Mouse (Mus musculus): Measurements from ENCODE around the gene Slamf7. TPM values are rescaled to one million over a fixed set of nuclear protein-coding genes. Genes with fewer than 3 reads are reported as not detected.
"Not testable (repeated sequence)": the region's sequence is repeated elsewhere in the genome, so short reads cannot be mapped to it uniquely, and the experiment has no call there.

Slamf7 gene
- total and polyA plus RNA-seq, 3 experiments = 0.11 TPM; not detected in 2

GRCm38 (mm10) chr1:171681009-171681408 lies 28.2 kb upstream of the Slamf7 start:
- ATAC-seq (ENCODE audit: extremely low read depth, insufficient number of reproducible peaks, low FRiP score, poor library complexity, severe bottlenecking) (no peak), DNase-seq (ENCODE audit: low spot score) (no peak)
- TF ChIP-seq GATA1 (IDR thresholded peaks at IDR 0.05; ENCODE audit: borderline replicate concordance, low read length) = no peak
- no peak for TF ChIP-seq CTCF (IDR thresholded peaks at IDR 0.05; ENCODE audit: low read depth, low read length)
- TF ChIP-seq GATA2 (IDR thresholded peaks at IDR 0.05; ENCODE audit: borderline replicate concordance, low read depth, low read length) = no peak
- no peak for TF ChIP-seq POLR2AphosphoS5 (IDR thresholded peaks at IDR 0.05; ENCODE audit: insufficient replicate concordance, low read depth, low read length)
- no peak for TF ChIP-seq TAL1 (conservative IDR thresholded peaks at IDR 0.05; ENCODE audit: low read depth, low read length)
- Histone ChIP-seq H3K4me1 (ENCODE audit: insufficient read depth, low read depth, low read length) (no peaks in the 10 kb centered on the region), H3K4me3 (ENCODE audit: low read depth, low read length) (no peak overlapping the region), H3K9me3 (replicated peaks) (peaks cover 36% of the 10 kb centered on the region), H3K36me3 (replicated peaks) (no peaks in the 10 kb centered on the region), H3K27me3 (ENCODE audit: insufficient read depth, low read length) (no peaks in the 10 kb centered on the region)

DNA sequence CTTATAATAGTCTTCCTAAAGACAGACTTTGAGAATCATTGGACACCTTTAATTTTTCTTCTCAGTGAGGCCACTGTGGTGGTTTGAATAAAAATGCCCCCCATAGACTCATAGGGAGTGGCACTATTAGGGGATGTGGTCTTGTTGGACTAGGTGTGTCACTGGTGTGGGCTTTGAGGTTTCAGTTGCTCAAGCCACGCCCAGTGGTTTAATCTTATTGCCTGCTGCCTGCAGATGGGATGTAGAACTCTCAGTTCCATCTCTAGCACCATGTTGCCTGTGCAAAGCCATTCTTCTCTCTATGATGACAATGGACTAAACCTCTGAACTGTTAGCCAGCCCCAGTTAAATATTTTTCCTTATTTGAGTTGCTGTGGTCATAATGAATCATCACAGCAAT lies 24.9 kb upstream of the Slamf7 start:
- DNase-seq (ENCODE audit: low spot score) (no peak), ATAC-seq (ENCODE audit: extremely low read depth, insufficient number of reproducible peaks, low FRiP score, poor library complexity, severe bottlenecking) (no peak)
- Histone ChIP-seq H3K27me3 (ENCODE audit: insufficient read depth, low read length) (no peaks in the 10 kb centered on the region), H3K9me3 (replicated peaks) (peaks cover 33% of the 10 kb centered on the region), H3K4me3 (ENCODE audit: low read depth, low read length) (no peak overlapping the region), H3K4me1 (ENCODE audit: insufficient read depth, low read depth, low read length) (no peaks in the 10 kb centered on the region), H3K36me3 (replicated peaks) (no peaks in the 10 kb centered on the region)
- TF ChIP-seq GATA1 (IDR thresholded peaks at IDR 0.05; ENCODE audit: borderline replicate concordance, low read length) (no peak), CTCF (IDR thresholded peaks at IDR 0.05; ENCODE audit: low read depth, low read length) (no peak), TAL1 (conservative IDR thresholded peaks at IDR 0.05; ENCODE audit: low read depth, low read length) (no peak), POLR2AphosphoS5 (IDR thresholded peaks at IDR 0.05; ENCODE audit: insufficient replicate concordance, low read depth, low read length) (no peak), GATA2 (IDR thresholded peaks at IDR 0.05; ENCODE audit: borderline replicate concordance, low read depth, low read length) (no peak)

DNA sequence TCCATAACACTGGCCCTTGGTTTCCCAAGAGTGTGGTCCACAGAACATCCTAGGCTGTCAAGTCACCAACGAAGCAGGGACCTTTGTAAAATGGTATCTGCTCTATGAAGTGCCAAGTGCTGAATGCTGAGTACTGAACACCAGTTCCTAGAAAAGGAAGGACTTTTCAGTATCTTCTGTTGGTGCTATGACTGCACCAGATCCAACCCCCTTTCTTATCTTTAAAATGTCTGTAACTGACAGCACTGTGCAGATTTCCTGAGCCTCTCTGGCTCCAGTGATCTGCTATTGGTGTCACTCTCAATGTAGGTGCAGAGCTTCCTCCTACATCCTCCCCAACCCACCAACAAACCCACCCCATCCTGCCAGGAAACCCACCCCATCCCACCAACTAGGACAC lies 21.6 kb upstream of the Slamf7 start:
- Histone ChIP-seq H3K4me3 (ENCODE audit: low read depth, low read length) (no peak overlapping the region), H3K27me3 (ENCODE audit: insufficient read depth, low read length) (no peaks in the 10 kb centered on the region), H3K9me3 (replicated peaks) (peaks cover 14% of the 10 kb centered on the region), H3K4me1 (ENCODE audit: insufficient read depth, low read depth, low read length) (no peaks in the 10 kb centered on the region), H3K36me3 (replicated peaks) (no peaks in the 10 kb centered on the region)
- no peak for DNase-seq (ENCODE audit: low spot score)
- no peak for ATAC-seq (ENCODE audit: extremely low read depth, insufficient number of reproducible peaks, low FRiP score, poor library complexity, severe bottlenecking)
- TF ChIP-seq CTCF (IDR thresholded peaks at IDR 0.05; ENCODE audit: low read depth, low read length) (no peak), POLR2AphosphoS5 (IDR thresholded peaks at IDR 0.05; ENCODE audit: insufficient replicate concordance, low read depth, low read length) (no peak), TAL1 (conservative IDR thresholded peaks at IDR 0.05; ENCODE audit: low read depth, low read length) (no peak), GATA2 (IDR thresholded peaks at IDR 0.05; ENCODE audit: borderline replicate concordance, low read depth, low read length) (no peak), GATA1 (IDR thresholded peaks at IDR 0.05; ENCODE audit: borderline replicate concordance, low read length) (no peak)

DNA sequence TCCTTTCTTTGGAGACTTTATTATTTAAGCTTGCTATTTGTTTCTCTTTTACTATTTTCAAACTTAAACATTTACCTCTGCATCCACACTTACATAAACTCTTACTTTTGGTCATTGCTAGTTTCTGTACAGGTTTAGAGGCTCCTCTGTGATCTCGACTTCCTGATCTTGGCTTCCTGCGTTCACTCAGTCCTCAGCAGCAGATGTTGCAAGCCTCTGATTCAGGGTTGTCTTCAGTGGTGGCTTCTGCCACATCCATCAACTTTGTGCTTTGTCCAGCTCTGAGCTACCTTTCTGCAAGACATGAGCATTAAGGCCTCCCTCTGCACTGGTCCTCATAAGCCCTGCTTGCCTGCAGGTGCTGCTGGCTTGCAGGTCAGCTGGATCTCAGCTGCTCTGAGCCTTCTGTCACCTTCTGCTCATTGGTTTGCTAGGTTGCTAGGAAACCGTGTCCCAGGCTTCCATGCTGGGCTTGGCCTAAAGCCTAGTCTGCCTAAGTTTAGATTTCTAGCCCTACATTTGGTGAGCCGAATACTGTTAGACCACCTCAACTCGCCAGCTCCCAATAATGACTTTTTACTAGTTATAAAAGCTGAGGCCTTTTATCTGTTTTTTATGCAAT lies 20.1 kb upstream of the Slamf7 start:
- ATAC-seq (ENCODE audit: extremely low read depth, insufficient number of reproducible peaks, low FRiP score, poor library complexity, severe bottlenecking) (no peak), DNase-seq (ENCODE audit: low spot score) (no peak)
- no peak for TF ChIP-seq GATA1 (IDR thresholded peaks at IDR 0.05; ENCODE audit: borderline replicate concordance, low read length)
- TF ChIP-seq TAL1 (conservative IDR thresholded peaks at IDR 0.05; ENCODE audit: low read depth, low read length) = no peak
- TF ChIP-seq POLR2AphosphoS5 (IDR thresholded peaks at IDR 0.05; ENCODE audit: insufficient replicate concordance, low read depth, low read length) = no peak
- TF ChIP-seq CTCF (IDR thresholded peaks at IDR 0.05; ENCODE audit: low read depth, low read length) = no peak
- no peak for TF ChIP-seq GATA2 (IDR thresholded peaks at IDR 0.05; ENCODE audit: borderline replicate concordance, low read depth, low read length)
- peaks cover 12% of the 10 kb centered on the region for H3K9me3 ChIP-seq (replicated peaks)
- no peaks in the 10 kb centered on the region for H3K4me1 ChIP-seq (ENCODE audit: insufficient read depth, low read depth, low read length)
- H3K36me3 ChIP-seq (replicated peaks) = no peaks in the 10 kb centered on the region
- H3K27me3 ChIP-seq (ENCODE audit: insufficient read depth, low read length) = no peaks in the 10 kb centered on the region
- no peak overlapping the region for H3K4me3 ChIP-seq (ENCODE audit: low read depth, low read length)

- not testable (repeated sequence) for DNase-seq (ENCODE audit: low spot score); ATAC-seq (ENCODE audit: extremely low read depth, insufficient number of reproducible peaks, low FRiP score, poor library complexity, severe bottlenecking); H3K4me1 ChIP-seq (ENCODE audit: insufficient read depth, low read depth, low read length); H3K36me3 ChIP-seq (replicated peaks); H3K4me3 ChIP-seq (ENCODE audit: low read depth, low read length); H3K27me3 ChIP-seq (ENCODE audit: insufficient read depth, low read length)
- peaks cover 12% of the 10 kb centered on the region for H3K9me3 ChIP-seq (replicated peaks)
Measured at GRCm38 (mm10) chr1:171672451-171672850, 19.6 kb upstream of the Slamf7 start.

- ATAC-seq (ENCODE audit: extremely low read depth, insufficient number of reproducible peaks, low FRiP score, poor library complexity, severe bottlenecking) = no peak
- H3K4me3 ChIP-seq (ENCODE audit: low read depth, low read length) = no peak overlapping the region
- no peaks in the 10 kb centered on the region for H3K4me1 ChIP-seq (ENCODE audit: insufficient read depth, low read depth, low read length)
- TF ChIP-seq CTCF (IDR thresholded peaks at IDR 0.05; ENCODE audit: low read depth, low read length) = no peak
- no peak for TF ChIP-seq TAL1 (conservative IDR thresholded peaks at IDR 0.05; ENCODE audit: low read depth, low read length)
- TF ChIP-seq GATA1 (IDR thresholded peaks at IDR 0.05; ENCODE audit: borderline replicate concordance, low read length) = no peak
- TF ChIP-seq POLR2AphosphoS5 (IDR thresholded peaks at IDR 0.05; ENCODE audit: insufficient replicate concordance, low read depth, low read length) = no peak
- no peak for TF ChIP-seq GATA2 (IDR thresholded peaks at IDR 0.05; ENCODE audit: borderline replicate concordance, low read depth, low read length)
- no peak for DNase-seq (ENCODE audit: low spot score)
- H3K27me3 ChIP-seq (ENCODE audit: insufficient read depth, low read length) = no peaks in the 10 kb centered on the region
- H3K36me3 ChIP-seq (replicated peaks) = no peaks in the 10 kb centered on the region
- peaks cover 10% of the 10 kb centered on the region for H3K9me3 ChIP-seq (replicated peaks)
Measured at GRCm38 (mm10) chr1:171667160-171667559, 14.3 kb upstream of the Slamf7 start.

Data from G1E (cell line).